Mouse (Mus musculus) ES-E14 (cell line): ENCODE results near the gene Cux1.

Experiments used
- CHD2 ChIP-seq: IDR thresholded peaks from 2 replicates; pipeline ENCODE4 v1.6.1; 2014; ENCODE audit warnings: mild to moderate bottlenecking, low read depth, low read length, inconsistent platforms
- MAFK ChIP-seq: IDR thresholded peaks from 2 replicates; pipeline ENCODE4 v1.6.1; 2014; ENCODE audit warnings: mild to moderate bottlenecking, low read depth, low read length, inconsistent platforms; ENCODE audit not compliant: insufficient read depth
- ZC3H11A ChIP-seq: IDR thresholded peaks from 2 replicates; pipeline ENCODE4 v1.6.1; 2012; ENCODE audit warnings: low read depth, mild to moderate bottlenecking, inconsistent platforms, low read length, borderline replicate concordance
- ZNF384 ChIP-seq: IDR thresholded peaks from 2 replicates; pipeline ENCODE4 v1.6.1; 2012; ENCODE audit warnings: low read depth, low read length, inconsistent platforms

DNA sequence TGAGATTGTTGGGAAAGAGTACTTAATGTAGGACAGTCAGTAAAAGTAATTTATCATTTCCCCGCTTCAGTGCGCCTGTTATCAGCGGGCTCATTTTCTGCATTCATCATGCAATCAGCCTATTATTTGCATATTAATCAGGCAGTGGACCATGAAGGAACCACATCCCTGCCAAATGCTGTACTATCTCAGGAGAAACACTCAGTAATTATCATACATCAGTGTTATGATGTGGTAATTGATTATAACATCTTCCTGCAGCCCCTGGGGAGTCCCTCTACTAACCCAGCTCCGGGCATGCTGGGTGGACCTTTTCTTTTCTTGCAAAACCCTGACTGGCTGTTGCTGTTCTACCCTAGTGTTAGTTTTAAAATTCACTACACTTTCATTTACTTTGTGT, 270.4 kb downstream of the Cux1 start:
- TF ChIP-seq ZC3H11A = no peak
- TF ChIP-seq CHD2 = no peak
- TF ChIP-seq ZNF384 = no peak
- no peak for TF ChIP-seq MAFK
